Mouse (Mus musculus) layer of hippocampus, adult 9-10 months (tissue): ENCODE measurements around the gene Samd15.

ENCODE experiments used
- DNase-seq: peaks from one replicate; pipeline ENCODE4 v3.0.0; 2022; ENCODE audit warnings: low spot score

Samd15 gene

GRCm38 (mm10) chr12:87230379-87230895 lies 30.9 kb downstream of the Samd15 start:
- DNase-seq: no peak

GRCm38 (mm10) chr12:87236882-87237483 lies 37.5 kb downstream of the Samd15 start:
- no peak for DNase-seq

GRCm38 (mm10) chr12:87238632-87239031 lies 39.1 kb downstream of the Samd15 start, which contains the start of gene Noxred1:
Gene Noxred1, minus strand, starts transcription at chr12:87238732.
- DNase-seq: no peak

- no peak for DNase-seq
Observed at GRCm38 (mm10) chr12:87250161-87250560, 50.6 kb downstream of the Samd15 start.

GRCm38 (mm10) chr12:87253878-87254277 lies 54.4 kb downstream of the Samd15 start:
- no peak for DNase-seq

- no peak for DNase-seq
Observed at GRCm38 (mm10) chr12:87256629-87257028, 57.1 kb downstream of the Samd15 start.

GRCm38 (mm10) chr12:87260562-87260961 lies 61.0 kb downstream of the Samd15 start:
- DNase-seq: no peak
